Mouse (Mus musculus) inflammation-experienced regulatory T-cells, adult 6 months (primary cell): ENCODE measurements at regions not wholly inside any gene's neighbourhood (a gene's known extent, or its start where the extent isn't known, plus 50 kb on each side); places are given as distances from the start of the nearest gene placed in this dataset.
"Not testable (repeated sequence)": the region's sequence is repeated elsewhere in the genome, so short reads cannot be mapped to it uniquely, and the experiment has no call there.

Experiments
- ATAC-seq: one replicate; pipeline ENCODE4 v1.8.0; 2017

DNA sequence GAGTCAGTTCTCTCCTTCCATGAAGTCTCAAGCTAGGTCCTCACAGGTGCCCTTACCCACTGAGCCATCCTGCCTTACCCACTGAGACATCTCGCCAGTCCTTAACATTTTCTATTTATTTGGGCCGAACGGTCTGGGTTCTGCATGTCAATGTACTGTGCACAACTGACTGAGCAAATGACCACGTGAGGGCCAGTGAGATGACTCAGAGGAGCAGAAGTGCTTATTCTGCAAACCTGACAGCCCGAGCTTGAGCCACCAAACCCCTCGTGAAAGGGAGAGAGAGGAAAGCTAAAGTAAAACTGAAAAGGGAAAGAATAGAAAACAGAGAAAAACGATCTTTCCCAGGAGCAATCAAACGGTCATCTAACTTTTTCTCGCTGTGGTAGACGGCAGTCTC is 52.2 kb upstream of the Nmd3 start:
- no peak for ATAC-seq

DNA sequence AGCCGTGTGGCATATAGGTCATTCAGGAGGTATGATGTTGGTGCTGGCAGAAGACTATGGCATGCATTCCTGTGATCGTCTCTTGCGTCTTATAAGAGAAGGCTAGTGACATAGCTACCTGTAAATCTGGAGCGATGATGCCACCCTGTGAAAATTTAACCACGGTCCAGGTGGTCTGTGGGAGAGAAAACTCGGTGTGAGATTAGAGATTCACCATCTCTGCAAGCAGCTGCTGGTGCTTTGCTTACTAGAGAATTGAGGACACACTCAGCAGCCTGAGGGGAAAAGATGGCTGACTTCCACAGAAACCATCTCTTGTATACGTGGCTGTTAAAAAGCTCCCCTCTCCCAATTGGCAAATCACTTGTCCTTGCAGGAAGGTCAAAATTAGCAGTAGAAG is 54.0 kb upstream of the Nmd3 start:
- no peak for ATAC-seq

DNA sequence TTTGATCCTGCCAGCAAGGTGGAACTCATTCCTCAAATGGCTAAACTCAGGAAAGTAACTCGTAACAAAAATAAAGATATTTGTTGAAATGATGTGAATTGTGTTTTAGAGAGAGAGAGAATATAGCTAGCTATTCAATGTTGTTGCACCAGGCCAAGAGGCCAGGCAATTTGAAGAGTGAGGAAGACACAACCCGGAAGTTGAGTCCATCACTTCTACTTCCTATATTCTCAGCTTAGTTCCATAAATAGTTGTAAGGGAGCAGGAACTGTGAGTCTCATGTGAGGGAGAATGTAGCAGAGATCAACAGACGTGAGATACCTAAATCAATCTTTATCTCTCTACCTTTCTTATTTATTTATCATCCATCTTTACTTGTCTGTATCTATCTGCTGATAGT is 54.4 kb upstream of the Nmd3 start:
- no peak for ATAC-seq

DNA sequence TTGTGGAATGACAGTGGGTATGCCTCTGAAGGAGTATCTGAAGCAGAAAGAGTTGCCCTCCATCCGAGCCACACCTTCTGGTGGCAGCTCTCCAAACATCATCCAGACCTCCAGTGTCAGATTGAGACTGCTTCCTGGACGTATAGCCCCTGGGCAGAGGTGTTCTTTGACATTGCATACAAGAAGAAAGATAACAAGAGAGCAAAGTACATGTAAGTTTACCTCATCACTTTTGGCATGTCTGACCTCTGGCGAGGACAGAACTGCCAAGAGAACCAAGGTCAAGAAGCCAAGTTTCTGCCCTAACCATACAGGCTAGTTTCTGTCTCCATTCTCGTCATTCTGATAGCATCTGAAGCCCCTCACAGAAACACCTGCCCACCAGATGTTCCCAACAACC is 57.5 kb upstream of the Nmd3 start:
- no peak for ATAC-seq

DNA sequence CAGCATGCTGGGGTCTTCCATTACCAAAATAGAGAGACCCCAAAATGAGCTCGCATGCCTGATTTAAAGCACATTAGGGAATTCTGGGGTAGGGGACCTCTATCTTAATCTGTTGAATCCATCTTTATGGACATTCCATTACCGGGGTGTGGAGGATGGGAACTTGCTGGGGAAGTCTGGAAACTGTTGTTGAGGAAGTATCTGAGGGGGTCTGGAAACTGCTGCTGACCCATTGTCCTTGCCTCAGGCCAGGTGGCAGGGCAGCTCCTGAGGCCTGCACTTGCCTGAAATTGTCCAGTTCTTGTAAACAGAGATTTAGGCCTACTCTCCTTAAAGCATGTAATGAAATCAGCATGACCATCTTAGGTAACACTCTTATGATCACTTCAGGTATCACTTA is 59.4 kb upstream of the B3galnt1 start:
- ATAC-seq, result no peak

DNA sequence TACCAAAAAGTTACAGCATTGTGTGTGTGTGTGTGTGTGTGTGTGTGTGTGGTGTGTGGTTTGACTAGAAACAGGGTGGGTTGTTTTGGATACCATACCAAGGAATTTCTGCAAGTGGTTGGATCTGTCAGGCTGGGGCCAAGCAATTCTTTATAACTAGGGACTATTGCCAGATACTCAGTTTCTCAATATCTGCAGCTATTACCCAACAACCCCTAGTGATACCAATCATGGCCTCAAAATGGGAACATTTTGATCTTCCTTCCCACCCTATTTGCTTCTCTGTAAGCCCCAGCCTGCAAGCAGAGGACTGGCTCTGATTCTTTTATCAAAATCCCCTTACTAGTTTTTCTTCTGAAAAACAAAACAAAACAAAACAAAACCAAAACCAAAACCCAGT is 58.8 kb upstream of the B3galnt1 start:
- ATAC-seq, result peak; percentile 41

DNA sequence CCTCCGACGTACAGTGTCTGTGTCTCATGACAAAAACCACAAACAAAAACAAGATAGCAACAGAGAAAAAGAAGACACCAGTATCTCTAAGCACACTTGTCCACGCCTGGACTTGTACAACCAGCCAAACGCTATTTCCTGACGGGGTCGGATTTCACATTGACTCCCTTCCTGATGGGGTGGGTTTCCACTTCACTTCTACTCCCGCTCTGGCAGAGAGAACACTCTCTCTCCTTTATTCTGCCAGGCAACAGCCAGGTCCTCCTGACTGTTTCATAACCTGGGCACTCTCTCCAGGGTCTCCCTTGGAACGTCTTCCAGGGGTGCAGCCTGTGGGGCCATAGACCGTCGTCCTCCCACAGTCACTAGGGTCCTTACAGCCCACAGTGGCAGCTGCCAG is 56.9 kb upstream of the B3galnt1 start:
- not testable (repeated sequence) for ATAC-seq

DNA sequence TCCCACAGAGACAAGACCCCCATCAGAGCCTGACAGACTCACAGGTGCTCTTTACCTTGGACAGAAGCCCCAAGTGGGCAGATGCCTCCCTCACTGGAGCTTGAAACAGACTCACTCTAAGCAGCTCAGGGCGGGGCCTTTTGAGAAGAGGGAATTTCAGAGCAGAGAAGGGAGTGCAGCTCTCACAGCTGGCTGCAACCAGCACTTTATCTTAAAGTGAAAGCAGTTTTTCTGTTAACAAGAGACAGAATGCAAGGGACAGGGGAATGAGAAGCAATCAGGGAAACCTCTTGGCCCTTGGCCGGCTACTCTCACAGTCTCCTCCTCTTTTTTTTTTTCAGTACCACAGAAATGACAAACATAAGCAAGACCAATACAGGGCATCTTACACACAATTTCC is 56.2 kb upstream of the B3galnt1 start:
- peak; percentile 46 for ATAC-seq

DNA sequence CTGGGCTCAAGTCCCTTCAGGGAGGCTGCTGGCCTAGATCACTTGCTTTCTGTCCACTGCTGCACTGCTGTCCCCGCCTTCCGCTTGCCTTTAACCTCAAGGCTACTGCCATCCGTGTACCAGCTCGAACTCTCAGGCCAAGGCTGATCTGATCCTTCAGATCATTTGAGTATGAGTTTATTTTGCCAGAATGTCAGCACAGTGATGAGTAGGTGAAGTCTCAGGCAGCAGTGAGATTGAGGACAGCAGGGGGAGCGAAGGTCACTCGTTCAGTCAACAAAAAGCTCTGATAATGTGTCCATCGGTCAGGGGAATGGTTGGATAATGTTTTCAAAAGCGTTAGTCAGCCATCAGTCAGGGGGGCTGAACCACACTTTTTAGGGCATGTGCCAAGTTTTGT is 54.6 kb upstream of the B3galnt1 start:
- ATAC-seq, result not testable (repeated sequence)

DNA sequence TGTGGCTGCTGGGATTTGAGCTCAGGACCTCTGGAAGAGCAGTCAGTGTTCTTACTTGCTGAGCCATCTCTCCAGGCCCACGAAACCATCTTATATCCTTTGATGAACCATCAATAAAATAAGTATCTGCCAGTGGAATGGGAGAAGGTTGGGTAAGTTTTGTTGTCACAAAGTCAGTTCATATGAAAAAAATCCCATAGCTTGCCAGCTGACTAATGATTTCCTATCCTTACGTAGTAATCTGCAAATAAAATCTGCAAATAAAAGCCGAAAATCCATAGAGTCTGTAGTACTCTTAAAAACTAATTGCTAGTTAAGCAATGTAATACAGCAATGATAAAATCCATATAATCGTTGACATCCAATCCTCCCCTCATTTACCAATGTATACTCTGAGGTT is 50.8 kb upstream of the B3galnt1 start:
- no peak for ATAC-seq
